Mouse (Mus musculus): ENCODE measurements around the gene Tmem120b.

DNA sequence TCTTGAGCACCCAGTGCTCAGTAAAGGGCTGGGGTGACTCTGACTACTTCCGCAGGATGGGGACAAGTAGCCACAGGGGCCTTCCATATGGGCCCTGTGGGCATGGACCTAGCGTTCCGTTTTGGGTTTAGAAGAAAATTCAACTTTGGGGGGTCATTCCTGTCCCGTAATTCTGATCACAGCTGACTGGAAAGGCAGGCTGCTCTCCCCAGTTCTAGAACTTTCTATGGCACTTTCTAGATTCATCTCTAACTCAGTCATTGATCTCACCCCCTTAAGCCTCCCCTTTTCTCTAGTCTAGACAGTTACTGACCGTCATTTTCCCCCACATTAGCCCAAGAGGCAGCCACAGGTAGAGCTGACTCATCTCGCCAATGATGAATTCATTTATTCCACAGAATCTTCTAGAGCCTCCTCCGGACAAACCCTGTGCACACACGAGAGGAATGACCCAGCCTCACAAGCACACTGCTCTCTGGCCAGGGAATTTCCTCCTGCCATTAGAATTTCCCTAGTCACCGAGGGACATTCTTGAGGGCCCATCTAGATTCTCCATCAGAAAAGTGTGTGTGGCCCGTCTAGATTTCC, 61.0 kb downstream of the Tmem120b start:
- TF ChIP-seq CTCF (IDR thresholded peaks at IDR 0.05; ENCODE audit: low read depth, low read length) (no peak), POLR2A (IDR thresholded peaks at IDR 0.05; ENCODE audit: extremely low read depth, insufficient read depth, low read length) (no peak)
